Mouse (Mus musculus) CD4-positive naive resting alpha-beta T cell, adult 57 days (primary cell): ENCODE measurements around the gene Gm3752. TPM values are rescaled to one million over a fixed set of nuclear protein-coding genes. Genes with fewer than 3 reads are reported as not detected.

ENCODE experiments used
- total RNA-seq: library from RNA; stranded (reverse); gene quantifications from one replicate; pipeline ENCODE4 v1.2.4, GENCODE M21; 2023

Gm3752 gene
- total RNA-seq: not detected

DNA sequence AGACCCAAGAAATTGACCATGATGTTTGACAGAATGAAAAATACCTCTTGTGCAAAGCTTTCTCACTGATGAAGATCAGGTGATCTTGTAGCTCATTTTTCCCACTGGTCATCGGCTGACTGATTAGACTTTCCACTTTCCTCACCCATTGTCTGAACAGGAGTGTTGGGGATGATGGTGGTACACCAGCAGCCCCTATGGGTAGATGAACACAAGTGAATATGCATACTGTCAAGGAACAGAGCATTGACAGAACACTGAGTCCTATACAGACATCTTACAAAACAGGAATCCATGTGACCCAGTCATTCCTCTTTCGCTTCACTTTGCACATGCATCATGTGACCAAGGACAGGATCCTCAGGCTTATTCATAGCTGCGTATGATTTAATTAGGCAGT, at the start of gene Gm3752:
Gm3752 (minus strand) TSS at position 101 of the 400 bp plus-strand sequence.

DNA sequence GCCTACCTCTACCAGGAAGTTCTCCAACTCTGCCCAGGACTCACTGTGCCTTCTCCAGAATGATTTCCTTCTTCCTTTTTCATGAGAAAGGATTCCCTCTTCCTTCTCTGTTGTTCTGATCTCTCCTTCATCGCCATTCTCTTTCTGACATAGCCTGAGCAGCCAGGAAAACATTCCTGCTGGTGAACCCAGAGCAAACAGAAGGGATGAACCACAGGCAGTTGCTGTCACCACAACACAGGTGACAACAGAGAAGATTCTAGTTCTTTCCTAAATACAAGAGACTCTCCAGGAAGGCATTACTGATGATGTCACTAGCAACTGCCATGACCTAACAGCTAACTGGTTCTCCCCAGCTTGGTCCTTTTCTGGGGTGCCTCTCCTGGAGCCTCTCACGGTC, 32.7 kb downstream of the Gm3752 start, which contains the start of gene Gm3755:
Gm3755 (minus strand) TSS at position 101 of the 400 bp plus-strand sequence.

Other genes starting within 250 kb of the Gm3752 start
- not detected for gene Gm3727, start 219.0 kb downstream of the Gm3752 start, total RNA-seq
- gene Gm3739, start 168.7 kb downstream of the Gm3752 start, total RNA-seq: 1.2 TPM
- gene Gm5797, start 151.4 kb downstream of the Gm3752 start, total RNA-seq: not detected
- not detected for gene Gm8374, start 118.6 kb downstream of the Gm3752 start, total RNA-seq
- gene Gm3755, start 32.8 kb downstream of the Gm3752 start, total RNA-seq: not detected
- 0.35 TPM for gene Gm3558, start 84.8 kb upstream of the Gm3752 start, total RNA-seq
- not detected for gene Gm10338, start 111.8 kb upstream of the Gm3752 start, total RNA-seq
- not detected for gene Gm10128, start 160.2 kb upstream of the Gm3752 start, total RNA-seq